Mouse (Mus musculus): ENCODE measurements around the gene Nln.

The Nln gene

GRCm38 (mm10) chr13:104095955-104096354 lies 13.5 kb downstream of the Nln start:
- no peak for DNase-seq

GRCm38 (mm10) chr13:104094531-104095385 lies 14.7 kb downstream of the Nln start:
- no peak for DNase-seq

- DNase-seq = no peak
These were observed 17.7 kb downstream of the Nln start for GRCm38 (mm10) chr13:104091734-104092133.

- peak in 1 of 2 experiments; percentile 28 for DNase-seq
These were observed 20.0 kb downstream of the Nln start for GRCm38 (mm10) chr13:104089387-104089786.

GRCm38 (mm10) chr13:104084600-104084999 lies 24.8 kb downstream of the Nln start:
- no peak for DNase-seq

- DNase-seq = no peak
These were observed 26.9 kb downstream of the Nln start for GRCm38 (mm10) chr13:104082504-104082903.

- DNase-seq = no peak
These were observed 32.4 kb downstream of the Nln start for GRCm38 (mm10) chr13:104076993-104077392.

GRCm38 (mm10) chr13:104074731-104075130 lies 34.7 kb downstream of the Nln start:
- peak; percentile 32 to 43 for DNase-seq

GRCm38 (mm10) chr13:104074230-104074629 lies 35.2 kb downstream of the Nln start:
- DNase-seq = no peak

GRCm38 (mm10) chr13:104072351-104072750 lies 37.1 kb downstream of the Nln start:
- DNase-seq = no peak

- no peak for DNase-seq
These were observed 38.7 kb downstream of the Nln start for GRCm38 (mm10) chr13:104070703-104071102.

GRCm38 (mm10) chr13:104069216-104069615 lies 40.2 kb downstream of the Nln start:
- no peak for DNase-seq

- DNase-seq = no peak
These were observed 43.6 kb downstream of the Nln start for GRCm38 (mm10) chr13:104065649-104066347.

- no peak for DNase-seq
These were observed 46.4 kb downstream of the Nln start for GRCm38 (mm10) chr13:104063061-104063460.

- DNase-seq = no peak
These were observed 47.3 kb downstream of the Nln start for GRCm38 (mm10) chr13:104061975-104062750.

- no peak for DNase-seq
These were observed 49.2 kb downstream of the Nln start for GRCm38 (mm10) chr13:104060231-104060630.

GRCm38 (mm10) chr13:104059536-104059935 lies 49.9 kb downstream of the Nln start:
- no peak for DNase-seq

- no peak for DNase-seq
These were observed 50.7 kb downstream of the Nln start for GRCm38 (mm10) chr13:104058761-104059160.

- no peak for DNase-seq
These were observed 57.1 kb downstream of the Nln start for GRCm38 (mm10) chr13:104052271-104052753.

GRCm38 (mm10) chr13:104048835-104049234 lies 60.6 kb downstream of the Nln start:
- DNase-seq = peak; percentile 41 to 56

- no peak for DNase-seq
These were observed 64.3 kb downstream of the Nln start for GRCm38 (mm10) chr13:104045108-104045507.

GRCm38 (mm10) chr13:104044332-104044731 lies 65.1 kb downstream of the Nln start:
- DNase-seq = no peak

GRCm38 (mm10) chr13:104042738-104043137 lies 66.7 kb downstream of the Nln start:
- DNase-seq = no peak
